Mouse (Mus musculus) G1E (cell line): Measurements from ENCODE around the gene Rere.

Experiments
- CTCF ChIP-seq: IDR thresholded peaks from 2 replicates; pipeline ENCODE4 v1.5.1; 2012; ENCODE audit warnings: low read depth, low read length, inconsistent platforms, mixed read lengths
- GATA1 ChIP-seq: IDR thresholded peaks from 2 replicates; pipeline ENCODE4 v1.6.1; 2012; ENCODE audit warnings: borderline replicate concordance, low read length, inconsistent platforms, mixed read lengths
- POLR2AphosphoS5 ChIP-seq: IDR thresholded peaks from 2 replicates; pipeline ENCODE4 v1.6.1; 2012; ENCODE audit warnings: low read depth, low read length, inconsistent platforms; ENCODE audit not compliant: insufficient replicate concordance
- TAL1 ChIP-seq: conservative IDR thresholded peaks from 2 replicates; pipeline ENCODE4 v1.6.1; 2012; ENCODE audit warnings: low read depth, low read length, inconsistent platforms, mixed read lengths

DNA sequence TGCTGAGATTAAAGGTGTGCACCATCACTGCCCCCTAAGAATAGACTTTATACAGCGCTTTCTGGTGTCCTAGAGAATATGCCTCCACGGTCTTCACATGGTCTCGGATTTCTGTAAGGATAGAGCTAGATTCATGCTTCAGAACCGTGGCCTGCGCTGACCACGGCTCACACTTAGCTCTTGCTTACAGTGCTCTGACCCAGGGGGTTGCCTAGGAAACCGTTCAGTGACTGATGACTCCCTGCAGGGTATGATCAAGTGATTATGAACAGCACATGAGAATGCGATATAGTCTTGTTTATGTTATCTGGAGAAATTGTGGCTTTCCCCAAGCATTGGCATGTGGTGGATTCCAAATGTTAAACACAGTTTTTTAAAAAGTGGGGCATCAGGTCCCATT is 103.0 kb downstream of the Rere start:
- TF ChIP-seq CTCF (no peak), GATA1 (no peak), POLR2AphosphoS5 (no peak), TAL1 (no peak)
